Mouse (Mus musculus) bone marrow macrophage, adult 2 months (primary cell): ENCODE results near the gene Tnfaip8l1.

Source experiments
- CTCF ChIP-seq: IDR thresholded peaks from 2 replicates; pipeline ENCODE4 v1.5.1; 2012; ENCODE audit warnings: low read depth, mild to moderate bottlenecking, low read length, moderate library complexity
- POLR2A ChIP-seq: IDR thresholded peaks from 2 replicates; pipeline ENCODE4 v1.6.1; 2012; ENCODE audit warnings: mild to moderate bottlenecking, low read depth, low read length, borderline replicate concordance

- no peak for TF ChIP-seq CTCF
- TF ChIP-seq POLR2A = no peak
Observed at GRCm38 (mm10) chr17:56191266-56191665, 29.0 kb downstream of the Tnfaip8l1 start.
